Mouse (Mus musculus) brain, adult 2 months (tissue): ENCODE measurements at regions not wholly inside any gene's neighbourhood (a gene's known extent, or its start where the extent isn't known, plus 50 kb on each side); places are given as distances from the start of the nearest gene placed in this dataset.
"Not testable (repeated sequence)": the region's sequence is repeated elsewhere in the genome, so short reads cannot be mapped to it uniquely, and the experiment has no call there.

Experiments
- DNase-seq: peaks from one replicate; pipeline ENCODE4 v3.0.0; 2011; ENCODE audit warnings: low read depth, low spot score

- DNase-seq = peak; percentile 56
These were observed 122.9 kb upstream of the Arid1b start for GRCm38 (mm10) chr17:4871267-4871666.

GRCm38 (mm10) chr17:4874459-4874858 lies 119.7 kb upstream of the Arid1b start:
- DNase-seq = no peak

- DNase-seq = no peak
These were observed 118.8 kb upstream of the Arid1b start for GRCm38 (mm10) chr17:4875086-4876046.

- peak; percentile 65 for DNase-seq
These were observed 117.7 kb upstream of the Arid1b start for GRCm38 (mm10) chr17:4876431-4876830.

GRCm38 (mm10) chr17:4881473-4881872 lies 112.7 kb upstream of the Arid1b start:
- DNase-seq = no peak

GRCm38 (mm10) chr17:4884083-4884482 lies 110.0 kb upstream of the Arid1b start:
- no peak for DNase-seq

- no peak for DNase-seq
These were observed 109.4 kb upstream of the Arid1b start for GRCm38 (mm10) chr17:4884761-4885160.

GRCm38 (mm10) chr17:4887331-4887730 lies 106.8 kb upstream of the Arid1b start:
- not testable (repeated sequence) for DNase-seq

- no peak for DNase-seq
These were observed 104.6 kb upstream of the Arid1b start for GRCm38 (mm10) chr17:4889577-4889976.

GRCm38 (mm10) chr17:4890131-4890530 lies 104.0 kb upstream of the Arid1b start:
- no peak for DNase-seq

GRCm38 (mm10) chr17:4891576-4891975 lies 102.6 kb upstream of the Arid1b start:
- DNase-seq = no peak

- DNase-seq = not testable (repeated sequence)
These were observed 99.3 kb upstream of the Arid1b start for GRCm38 (mm10) chr17:4894756-4895330.

GRCm38 (mm10) chr17:4903129-4903528 lies 91.0 kb upstream of the Arid1b start:
- peak; percentile 14 for DNase-seq

GRCm38 (mm10) chr17:4906504-4906903 lies 87.6 kb upstream of the Arid1b start:
- DNase-seq = peak; percentile 56

GRCm38 (mm10) chr17:4907181-4907752 lies 86.9 kb upstream of the Arid1b start:
- peak; percentile 74 for DNase-seq

GRCm38 (mm10) chr17:4907841-4908571 lies 86.1 kb upstream of the Arid1b start:
- DNase-seq = peak; percentile 97

GRCm38 (mm10) chr17:4908572-4908965 lies 85.6 kb upstream of the Arid1b start:
- no peak for DNase-seq

GRCm38 (mm10) chr17:4910182-4910581 lies 84.0 kb upstream of the Arid1b start:
- DNase-seq = no peak

GRCm38 (mm10) chr17:4913001-4913400 lies 81.1 kb upstream of the Arid1b start:
- no peak for DNase-seq

- no peak for DNase-seq
These were observed 74.2 kb upstream of the Arid1b start for GRCm38 (mm10) chr17:4919866-4920495.

- no peak for DNase-seq
These were observed 73.0 kb upstream of the Arid1b start for GRCm38 (mm10) chr17:4921121-4921520.
